ENCODE assay signal across 13 mouse cellular contexts in the genomic region with DNA sequence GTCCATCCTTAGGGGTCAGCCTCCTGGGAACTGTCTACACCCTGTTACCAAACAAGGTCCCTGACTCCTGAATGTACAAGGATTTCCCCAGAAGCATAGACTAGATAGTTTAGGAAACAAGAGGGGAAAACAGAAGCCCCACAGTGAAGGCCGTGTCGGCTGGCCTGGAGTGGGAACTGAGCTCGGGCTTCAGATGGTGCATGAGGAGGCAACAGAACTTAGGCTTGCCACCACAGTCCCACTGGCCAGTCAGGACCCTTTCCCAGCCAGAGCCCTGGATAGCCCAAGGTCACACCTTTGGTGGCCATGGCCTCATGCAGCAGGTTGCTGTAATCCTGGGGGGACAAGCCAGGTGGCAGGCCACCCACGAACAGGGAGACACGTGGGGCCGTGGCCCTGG.
"Had no signal": no experiment of that assay in that cellular context is flagged by ENCODE, and none has a peak within 500 bp of the region (broad histone marks: within the 10 kb centered on the region; RNA-seq: fewer than 3 reads in every experiment).

No protein-coding gene starts in this region.

- DNase-seq: lung, adult 18-20 months; lung, embryonic 14.5 days; lung, postnatal 10 days; lung, postnatal 4 days; midbrain, embryonic 14.5 days; retina, postnatal 1 day; right cerebral cortex, adult 18-20 months; right cerebral cortex, postnatal 14 days; right cerebral cortex, postnatal 4 days; spleen, adult 18-20 months; thymus, adult 18-20 months; thymus, postnatal 14 days; thymus, postnatal 36 days had no signal
